Mouse (Mus musculus) kidney, adult 2 months (tissue): Measurements from ENCODE around the gene Epo. TPM values are rescaled to one million over a fixed set of nuclear protein-coding genes. Genes with fewer than 3 reads are reported as not detected.

Experiments used
- DNase-seq: peaks from one replicate; pipeline ENCODE4 v3.0.0; 2021
- H3K27ac ChIP-seq: fragments of 200-500 bp; 2 replicates; pipeline ENCODE4 v1.5.1; 2012; ENCODE audit warnings: low read depth, low read length, control low read depth, inconsistent platforms; ENCODE audit not compliant: insufficient read depth
- H3K27me3 ChIP-seq: fragments of 200-500 bp; replicated peaks from 2 replicates; pipeline ENCODE4 v1.6.1; 2012; ENCODE audit warnings: mild to moderate bottlenecking, moderate library complexity, low read length, inconsistent platforms; ENCODE audit not compliant: control insufficient read depth, insufficient read depth
- H3K36me3 ChIP-seq: fragments of 200-500 bp; 2 replicates; pipeline ENCODE4 v1.6.1; 2012; ENCODE audit warnings: mild to moderate bottlenecking, moderate library complexity, low read length, inconsistent platforms; ENCODE audit not compliant: control insufficient read depth, insufficient read depth
- H3K4me1 ChIP-seq: fragments of 200-500 bp; 2 replicates; pipeline ENCODE4 v1.6.1; 2011; ENCODE audit warnings: low read length; ENCODE audit not compliant: control insufficient read depth, insufficient read depth
- H3K4me3 ChIP-seq: fragments of 200-500 bp; 2 replicates; pipeline ENCODE4 v1.5.1; 2011; ENCODE audit warnings: mild to moderate bottlenecking, low read depth, low read length, control low read depth; ENCODE audit not compliant: insufficient read depth
- CTCF ChIP-seq: fragments of 200-500 bp; conservative IDR thresholded peaks from 2 replicates; pipeline ENCODE4 v1.5.1; 2011; ENCODE audit warnings: low read depth, mild to moderate bottlenecking, control low read depth, low read length, moderate library complexity, mixed read lengths; ENCODE audit not compliant: insufficient read depth, insufficient read length
- POLR2A ChIP-seq: fragments of 200-500 bp; IDR thresholded peaks from one replicate; pipeline ENCODE4 v1.6.1; 2011; ENCODE audit warnings: low read depth, low read length, control low read depth
- WGBS: fragments of 180-500 bp; shearing (Covaris S2); methylation state at CpG from one replicate; pipeline ENCODE4 v1.1.7; 2018; 5-methylcytosine and 5-hydroxymethylcytosine counted together
- polyA plus RNA-seq: library from polyadenylated mRNA; depleted of rRNA; stranded (reverse); fragments of >200 nt; gene quantifications from 2 replicates; pipeline ENCODE4 v1.2.3, GENCODE M21; 2012; rRNA removed

Gene Epo
- polyA plus RNA-seq, 1 experiment = not detected

DNA sequence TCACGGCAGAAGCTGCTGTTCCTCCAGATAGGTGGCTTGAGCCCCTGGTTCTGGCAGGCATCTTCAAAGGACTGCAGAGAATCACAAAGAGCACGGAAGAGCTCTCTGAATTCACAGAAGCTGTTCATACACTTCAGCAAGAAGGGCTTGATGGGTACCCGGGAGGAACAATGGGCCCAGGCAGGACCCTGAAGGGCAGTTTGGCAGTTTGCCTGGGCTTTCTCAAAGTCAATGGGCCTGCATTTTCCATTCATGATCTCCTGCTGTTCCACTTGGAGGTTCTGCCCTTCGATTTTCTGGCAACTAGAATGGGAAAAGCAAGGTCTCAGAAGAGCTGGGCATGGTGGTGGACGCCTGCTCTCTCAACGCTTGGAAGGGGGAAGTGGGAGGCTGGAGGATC, 99.2 kb downstream of the Epo start:
- no peak for DNase-seq
- Histone ChIP-seq H3K27ac (no peak overlapping the region), H3K4me3 (no peak overlapping the region), H3K4me1 (no peaks in the 10 kb centered on the region), H3K36me3 (no peaks in the 10 kb centered on the region), H3K27me3 (no peaks in the 10 kb centered on the region)
- 64% methylated on average over 6 of the region's 6 CpGs for WGBS
- TF ChIP-seq POLR2A (no peak), CTCF (no peak)

Other genes starting within 250 kb of the Epo start
- gene Ache, start 245.7 kb downstream of the Epo start, polyA plus RNA-seq = 4.7 and 5.1 TPM in 2 replicates
- 17.3 and 18.4 TPM in 2 replicates for gene Ufsp1, start 238.6 kb downstream of the Epo start, polyA plus RNA-seq
- gene Srrt, start 225.6 kb downstream of the Epo start, polyA plus RNA-seq = 83.0 and 86.9 TPM in 2 replicates
- 53.2 and 60.2 TPM in 2 replicates for gene Trip6, start 218.8 kb downstream of the Epo start, polyA plus RNA-seq
- gene Slc12a9, start 199.6 kb downstream of the Epo start, polyA plus RNA-seq = 21.6 and 25.9 TPM in 2 replicates
- gene Ephb4, start 183.1 kb downstream of the Epo start, polyA plus RNA-seq = 49.1 and 53.3 TPM in 2 replicates
- 0.16 and 0.19 TPM in 2 replicates for gene Zan, start 56.2 kb downstream of the Epo start, polyA plus RNA-seq
- 38.9 and 39.1 TPM in 2 replicates for gene Pop7, start 30.7 kb downstream of the Epo start, polyA plus RNA-seq
- gene Gigyf1, start 14.7 kb downstream of the Epo start, polyA plus RNA-seq = 24.4 and 26.9 TPM in 2 replicates
- 645 and 701 TPM in 2 replicates for gene Gnb2, start 268 bp upstream of the Epo start, polyA plus RNA-seq
- 0.12 and 0.16 TPM in 2 replicates for gene Actl6b, start 20.3 kb upstream of the Epo start, polyA plus RNA-seq
- gene Tfr2, start 36.6 kb upstream of the Epo start, polyA plus RNA-seq = 1.2 and 1.7 TPM in 2 replicates
- 84.2 and 86.6 TPM in 2 replicates for gene Mospd3, start 67.8 kb upstream of the Epo start, polyA plus RNA-seq
- 160 and 179 TPM in 2 replicates for gene Pcolce, start 80.5 kb upstream of the Epo start, polyA plus RNA-seq
- gene Fbxo24, start 95.8 kb upstream of the Epo start, polyA plus RNA-seq = 0.20 and 0.41 TPM in 2 replicates
- 39.4 and 45.5 TPM in 2 replicates for gene Lrch4, start 95.9 kb upstream of the Epo start, polyA plus RNA-seq
- 12.2 and 19.8 TPM in 2 replicates for gene Gm20605, start 95.9 kb upstream of the Epo start, polyA plus RNA-seq
- gene Sap25, start 108.1 kb upstream of the Epo start, polyA plus RNA-seq = 61.1 and 77.6 TPM in 2 replicates
- gene Irs3, start 112.5 kb upstream of the Epo start, polyA plus RNA-seq = 4.2 and 4.4 TPM in 2 replicates
- 36.5 and 48.1 TPM in 2 replicates for gene Agfg2, start 151.5 kb upstream of the Epo start, polyA plus RNA-seq
- gene Nyap1, start 208.4 kb upstream of the Epo start, polyA plus RNA-seq = 3.1 and 4.1 TPM in 2 replicates
- 71.2 and 78.4 TPM in 2 replicates for gene Tsc22d4, start 212.5 kb upstream of the Epo start, polyA plus RNA-seq
- gene Ppp1r35, start 245.6 kb upstream of the Epo start, polyA plus RNA-seq = 30.6 and 36.6 TPM in 2 replicates